Mouse (Mus musculus): ENCODE measurements around the gene Ccdc62. TPM values are rescaled to one million over a fixed set of nuclear protein-coding genes. Genes with fewer than 3 reads are reported as not detected.

Ccdc62 gene
- polyA plus RNA-seq, 1 experiment from 2014 or later = 5.0 TPM

DNA sequence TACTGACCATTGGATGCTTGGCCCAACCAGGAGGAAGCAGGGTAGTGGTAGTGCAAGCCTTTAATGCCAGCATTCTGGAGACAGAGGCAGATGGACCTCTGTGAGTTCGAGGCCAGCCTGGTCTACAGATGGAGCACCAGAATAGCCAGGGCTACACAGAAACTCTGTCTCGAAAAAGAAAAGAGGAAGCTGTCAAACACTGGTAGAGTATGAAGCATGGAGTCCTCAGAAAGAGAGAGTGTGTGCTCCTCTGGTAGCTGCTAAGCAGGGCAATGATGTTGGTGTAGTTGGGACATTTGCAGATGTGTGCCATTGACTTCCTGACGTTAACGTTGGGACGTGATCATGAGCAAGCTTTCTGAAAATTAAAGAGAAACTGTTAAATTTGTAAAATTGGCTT is 8.0 kb downstream of the Ccdc62 start:
- 89% methylated on average over 5 of the region's 5 CpGs for WGBS
- Histone ChIP-seq H3K4me1 (no peaks in the 10 kb centered on the region), H3K27me3 (replicated peaks) (no peaks in the 10 kb centered on the region)

DNA sequence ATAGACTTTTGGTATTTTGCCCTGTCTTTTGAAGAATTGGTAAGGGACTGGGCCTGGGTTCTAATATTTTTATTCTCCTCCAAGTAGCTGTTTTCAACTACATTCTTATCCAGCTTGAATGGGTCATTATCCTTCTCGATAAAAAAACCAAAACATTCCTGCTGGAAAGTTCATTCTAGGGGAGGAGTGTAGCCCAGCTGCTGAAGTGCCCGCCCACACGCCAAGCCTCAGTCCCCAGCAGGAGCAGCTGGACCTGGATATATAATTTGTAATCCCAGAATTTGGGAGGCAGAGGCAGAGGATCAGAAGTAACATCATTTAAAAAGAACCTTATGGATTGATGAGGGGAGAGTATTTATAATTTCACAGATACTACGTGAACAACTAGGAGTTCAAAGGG is 16.1 kb downstream of the Ccdc62 start:
- no peaks in the 10 kb centered on the region for H3K27me3 ChIP-seq (replicated peaks)
- H3K27ac ChIP-seq (replicated peaks) = no peak overlapping the region
- H3K4me3 ChIP-seq (replicated peaks) = no peak overlapping the region
- H3K9ac ChIP-seq (replicated peaks) = no peak overlapping the region
- WGBS = 75% methylated on average over 4 of the region's 4 CpGs
- no peaks in the 10 kb centered on the region for H3K36me3 ChIP-seq
- ATAC-seq (ENCODE audit: low FRiP score) = no peak
- H3K4me1 ChIP-seq = no peaks in the 10 kb centered on the region
- no peak overlapping the region for H3K4me2 ChIP-seq
- H3K9me3 ChIP-seq (replicated peaks) = no peaks in the 10 kb centered on the region

More for the DNA sequence above, 8.0 kb downstream of the Ccdc62 start:
- Histone ChIP-seq H3K27ac (replicated peaks) (no peak overlapping the region), H3K9me3 (replicated peaks) (no peaks in the 10 kb centered on the region), H3K36me3 (no peaks in the 10 kb centered on the region), H3K4me2 (no peak overlapping the region), H3K9ac (replicated peaks) (no peak overlapping the region), H3K4me3 (replicated peaks) (no peak overlapping the region)
- no peak for ATAC-seq (ENCODE audit: low FRiP score)

DNA sequence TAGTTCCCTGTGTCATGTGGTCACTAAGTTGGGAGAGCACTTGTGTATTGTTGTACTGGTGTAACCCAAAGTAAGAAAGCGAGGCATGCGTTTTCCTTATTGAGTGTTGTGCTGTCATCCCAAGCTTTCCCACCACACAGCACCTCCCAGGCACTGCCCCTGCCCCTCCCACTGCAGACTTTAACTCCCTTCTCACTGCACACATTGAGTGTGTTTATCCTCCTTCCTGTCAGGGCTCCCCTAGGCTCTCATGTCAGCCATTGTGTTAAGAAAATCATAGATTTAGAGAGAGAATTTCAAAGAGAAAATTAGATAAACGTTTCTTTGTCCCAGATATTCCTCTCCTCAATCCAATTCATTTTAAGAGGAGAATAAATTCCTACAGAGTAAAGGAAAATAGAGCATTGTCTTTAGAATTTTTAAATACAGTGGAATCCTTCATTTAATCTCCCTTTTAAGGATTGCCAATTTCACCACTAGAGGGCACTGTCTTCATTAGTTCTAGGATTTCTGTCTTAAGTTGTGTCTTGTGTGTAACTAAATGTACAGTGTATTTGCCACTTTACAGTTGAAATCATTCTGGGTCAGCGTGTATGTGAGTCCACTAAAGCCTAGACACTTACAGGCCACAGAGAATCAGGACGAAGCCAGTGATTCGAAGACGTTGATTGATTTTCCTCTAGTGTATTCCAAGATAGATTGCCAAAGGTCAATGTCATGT is 16.7 kb downstream of the Ccdc62 start:
- ATAC-seq (ENCODE audit: low FRiP score) = no peak
- Histone ChIP-seq H3K4me2 (no peak overlapping the region), H3K27ac (replicated peaks) (no peak overlapping the region), H3K9me3 (replicated peaks) (no peaks in the 10 kb centered on the region), H3K9ac (replicated peaks) (no peak overlapping the region), H3K4me3 (replicated peaks) (no peak overlapping the region), H3K27me3 (replicated peaks) (no peaks in the 10 kb centered on the region), H3K4me1 (no peaks in the 10 kb centered on the region), H3K36me3 (no peaks in the 10 kb centered on the region)
- WGBS = 51% methylated on average over 7 of the region's 7 CpGs

DNA sequence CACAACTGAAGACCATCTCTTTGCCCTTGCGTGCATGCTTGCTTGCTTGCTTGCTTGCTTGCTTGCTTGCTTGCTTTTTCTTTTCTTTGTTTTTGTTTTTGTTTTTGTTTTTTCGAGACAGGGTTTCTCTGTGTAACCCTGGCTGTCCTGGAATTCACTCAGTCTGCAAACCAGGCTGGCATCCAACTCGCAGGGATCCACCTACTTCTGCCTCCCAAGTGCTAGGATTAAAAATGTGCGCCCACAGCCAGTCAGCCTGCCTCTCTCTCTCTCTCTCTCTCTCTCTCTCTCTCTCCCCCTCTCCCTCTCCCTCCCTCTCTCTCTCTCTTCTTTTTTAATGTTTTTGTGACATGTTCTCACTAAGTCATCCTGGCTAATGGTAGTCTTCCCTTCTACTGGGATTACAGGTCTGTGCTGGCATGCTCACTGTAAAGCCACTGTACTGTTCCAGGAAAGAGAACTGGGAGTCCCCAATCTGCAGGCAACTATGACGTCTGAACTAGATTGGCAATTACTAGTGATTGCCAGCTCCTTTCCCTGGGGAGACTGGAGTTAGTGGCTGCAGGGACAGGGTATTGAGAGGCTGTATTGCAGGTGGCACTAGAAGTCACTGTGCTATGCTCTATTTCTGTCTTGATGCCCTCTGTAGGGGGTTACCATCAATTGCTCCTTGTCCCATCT is 22.0 kb downstream of the Ccdc62 start:
- H3K27ac ChIP-seq (replicated peaks) = no peak overlapping the region
- H3K4me2 ChIP-seq = no peak overlapping the region
- no peaks in the 10 kb centered on the region for H3K9me3 ChIP-seq (replicated peaks)
- no peaks in the 10 kb centered on the region for H3K4me1 ChIP-seq
- no peaks in the 10 kb centered on the region for H3K36me3 ChIP-seq
- WGBS = 47% methylated on average over 5 of the region's 5 CpGs
- no peak for ATAC-seq (ENCODE audit: low FRiP score)
- H3K9ac ChIP-seq (replicated peaks) = no peak overlapping the region
- H3K4me3 ChIP-seq (replicated peaks) = no peak overlapping the region
- no peaks in the 10 kb centered on the region for H3K27me3 ChIP-seq (replicated peaks)

DNA sequence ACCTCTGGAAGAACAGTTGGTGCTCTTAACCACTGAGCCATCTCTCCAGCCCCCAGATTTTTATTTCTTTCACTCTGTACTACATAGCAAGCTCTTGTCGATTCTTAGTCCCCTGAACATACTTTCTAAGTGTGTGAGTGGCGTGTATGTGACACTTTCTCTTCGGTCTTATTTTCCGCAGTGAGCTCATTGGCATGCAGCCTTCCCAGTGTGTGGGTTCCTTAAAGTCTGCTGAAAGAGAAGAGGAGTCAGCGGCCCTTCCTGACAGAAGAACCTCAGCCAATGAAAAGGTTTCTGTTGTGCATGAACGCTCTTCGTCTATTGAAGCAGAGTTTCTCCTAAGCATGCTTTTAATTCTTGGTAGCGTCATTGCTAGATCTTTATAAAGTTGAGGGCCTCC is 26.7 kb downstream of the Ccdc62 start:
- no peak overlapping the region for H3K27ac ChIP-seq (replicated peaks)
- H3K9ac ChIP-seq (replicated peaks) = no peak overlapping the region
- H3K4me2 ChIP-seq = no peak overlapping the region
- no peak overlapping the region for H3K4me3 ChIP-seq (replicated peaks)
- H3K9me3 ChIP-seq (replicated peaks) = no peaks in the 10 kb centered on the region
- H3K27me3 ChIP-seq (replicated peaks) = no peaks in the 10 kb centered on the region
- no peaks in the 10 kb centered on the region for H3K36me3 ChIP-seq
- no peaks in the 10 kb centered on the region for H3K4me1 ChIP-seq
- ATAC-seq (ENCODE audit: low FRiP score) = no peak
- WGBS = 92% methylated on average over 8 of the region's 8 CpGs

DNA sequence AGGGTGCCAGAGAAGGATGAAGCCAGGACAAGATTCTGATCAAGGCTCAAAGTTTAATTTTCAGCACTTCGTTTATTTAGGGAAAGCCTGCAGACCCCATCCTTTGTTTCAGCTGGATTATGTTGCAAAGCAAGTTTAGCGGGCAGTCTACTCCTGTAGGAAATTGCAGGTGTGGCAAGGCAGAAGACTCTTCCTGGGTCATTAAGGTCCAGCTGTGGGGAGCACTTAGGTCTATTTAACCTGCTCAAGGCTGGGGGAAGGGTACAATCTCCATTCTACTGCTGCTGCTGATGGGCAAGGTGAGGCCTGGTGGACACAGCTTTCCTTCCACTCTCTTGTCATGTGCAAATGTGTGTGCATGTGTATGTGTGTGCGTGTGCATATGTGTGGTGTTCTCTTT is 28.5 kb downstream of the Ccdc62 start:
- Histone ChIP-seq H3K4me3 (replicated peaks) (no peak overlapping the region), H3K4me1 (no peaks in the 10 kb centered on the region), H3K9me3 (replicated peaks) (no peaks in the 10 kb centered on the region), H3K27me3 (replicated peaks) (no peaks in the 10 kb centered on the region), H3K36me3 (no peaks in the 10 kb centered on the region), H3K4me2 (no peak overlapping the region), H3K9ac (replicated peaks) (no peak overlapping the region), H3K27ac (replicated peaks) (no peak overlapping the region)
- no peak for ATAC-seq (ENCODE audit: low FRiP score)
- 76% methylated on average over 3 of the region's 3 CpGs for WGBS

DNA sequence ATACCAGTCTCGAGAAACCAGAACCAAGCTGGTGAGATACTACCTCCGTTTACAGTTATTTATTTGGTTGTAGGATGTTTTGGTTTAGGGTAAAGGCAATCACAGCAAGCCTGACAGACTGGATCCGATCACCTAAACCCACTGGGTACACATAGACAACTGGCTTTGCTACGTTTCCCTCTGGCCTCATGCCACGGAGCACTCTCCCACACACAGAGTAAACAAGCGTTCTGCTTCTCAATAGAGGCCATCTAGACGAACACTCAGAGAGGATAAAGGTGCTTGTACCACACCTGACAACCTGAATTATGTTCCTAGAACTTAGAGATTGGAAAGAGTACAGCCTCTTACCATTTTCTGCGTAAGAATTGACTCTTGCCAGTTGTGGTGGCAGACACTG is 29.6 kb downstream of the Ccdc62 start:
- no peak for ATAC-seq (ENCODE audit: low FRiP score)

DNA sequence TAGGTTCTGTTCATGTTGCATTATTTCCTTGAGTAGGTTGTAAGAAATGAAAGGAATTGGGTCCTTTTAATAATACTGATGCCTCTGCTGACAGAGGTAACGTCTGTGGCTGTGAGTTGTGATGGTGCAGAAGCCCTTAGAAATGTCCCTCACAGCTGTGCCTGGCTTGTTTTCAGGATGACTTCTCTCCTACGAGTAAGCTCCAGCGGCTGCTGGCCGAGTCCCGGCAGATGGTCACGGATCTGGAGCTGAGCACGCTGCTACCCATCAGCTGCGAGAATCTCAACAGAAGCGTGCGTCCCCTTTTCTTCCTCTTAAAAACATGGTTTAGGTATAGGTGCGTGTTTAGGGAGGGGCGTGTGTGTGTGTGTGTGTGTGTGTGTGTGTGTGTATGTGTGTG is 30.6 kb downstream of the Ccdc62 start:
- no peaks in the 10 kb centered on the region for H3K36me3 ChIP-seq
- H3K27ac ChIP-seq (replicated peaks) = no peak overlapping the region
- no peaks in the 10 kb centered on the region for H3K27me3 ChIP-seq (replicated peaks)
- no peak overlapping the region for H3K9ac ChIP-seq (replicated peaks)
- H3K9me3 ChIP-seq (replicated peaks) = no peaks in the 10 kb centered on the region
- H3K4me2 ChIP-seq = no peak overlapping the region
- H3K4me3 ChIP-seq (replicated peaks) = no peak overlapping the region
- H3K4me1 ChIP-seq = no peaks in the 10 kb centered on the region
- no peak for ATAC-seq (ENCODE audit: low FRiP score)
- WGBS = 81% methylated on average over 11 of the region's 12 CpGs

More for the DNA sequence above, 29.6 kb downstream of the Ccdc62 start:
- Histone ChIP-seq H3K36me3 (no peaks in the 10 kb centered on the region), H3K4me1 (no peaks in the 10 kb centered on the region), H3K4me2 (no peak overlapping the region), H3K9me3 (replicated peaks) (no peaks in the 10 kb centered on the region), H3K27ac (replicated peaks) (no peak overlapping the region), H3K9ac (replicated peaks) (no peak overlapping the region), H3K27me3 (replicated peaks) (no peaks in the 10 kb centered on the region), H3K4me3 (replicated peaks) (no peak overlapping the region)
- WGBS = 75% methylated on average over 8 of the region's 8 CpGs

DNA sequence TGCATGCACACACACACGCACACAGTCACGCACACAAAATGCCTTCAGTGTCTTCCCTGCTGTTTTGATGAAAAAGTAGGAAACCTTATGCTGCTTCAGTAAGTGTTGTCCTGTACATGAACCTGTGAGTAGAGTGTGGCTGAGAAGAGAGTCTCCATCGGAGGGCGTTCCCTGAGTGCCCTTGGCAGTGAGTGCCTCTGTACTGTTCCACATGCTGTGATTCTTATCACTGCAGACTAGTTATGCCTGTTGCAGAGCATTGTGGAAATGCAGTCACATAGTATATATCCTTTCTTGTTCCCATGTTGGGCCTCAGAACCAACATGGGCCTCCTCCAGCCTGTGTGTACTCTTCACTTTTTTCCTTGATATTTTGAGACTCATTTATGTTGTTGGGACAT is 33.7 kb downstream of the Ccdc62 start:
- Histone ChIP-seq H3K27ac (replicated peaks) (no peak overlapping the region), H3K9ac (replicated peaks) (no peak overlapping the region), H3K4me3 (replicated peaks) (no peak overlapping the region), H3K9me3 (replicated peaks) (no peaks in the 10 kb centered on the region), H3K36me3 (no peaks in the 10 kb centered on the region), H3K4me1 (no peaks in the 10 kb centered on the region), H3K27me3 (replicated peaks) (no peaks in the 10 kb centered on the region), H3K4me2 (no peak overlapping the region)
- WGBS = 90% methylated on average over 4 of the region's 4 CpGs
- no peak for ATAC-seq (ENCODE audit: low FRiP score)

DNA sequence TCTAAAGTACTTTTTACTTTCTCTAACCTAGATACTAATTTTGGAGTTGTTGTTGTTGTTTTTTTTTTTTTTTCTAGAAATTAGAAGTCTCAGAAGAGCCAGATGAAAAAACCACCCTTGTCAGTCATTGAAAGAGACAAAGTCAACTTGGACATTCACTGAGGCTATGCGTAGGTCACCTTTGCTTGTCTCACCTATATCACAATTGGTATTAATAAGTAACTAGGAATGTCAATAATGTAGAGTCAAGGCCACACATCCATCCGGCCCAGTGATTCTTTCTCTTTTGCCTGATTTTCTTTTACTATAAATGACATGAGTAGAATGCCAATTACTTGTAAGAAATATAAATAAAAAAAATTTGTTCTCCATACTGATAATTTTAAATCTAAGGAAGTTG is 36.3 kb downstream of the Ccdc62 start:
- Histone ChIP-seq H3K36me3 (no peaks in the 10 kb centered on the region), H3K4me1 (no peaks in the 10 kb centered on the region), H3K9me3 (replicated peaks) (no peaks in the 10 kb centered on the region), H3K27me3 (replicated peaks) (0 out of 2 replicates have a peak, but pooled peaks cover 3% of the 10 kb centered on the region), H3K27ac (replicated peaks) (no peak overlapping the region), H3K4me3 (replicated peaks) (no peak overlapping the region), H3K4me2 (no peak overlapping the region), H3K9ac (replicated peaks) (no peak overlapping the region)
- WGBS = 95% methylated on average over 2 of the region's 2 CpGs
- no peak for ATAC-seq (ENCODE audit: low FRiP score)

DNA sequence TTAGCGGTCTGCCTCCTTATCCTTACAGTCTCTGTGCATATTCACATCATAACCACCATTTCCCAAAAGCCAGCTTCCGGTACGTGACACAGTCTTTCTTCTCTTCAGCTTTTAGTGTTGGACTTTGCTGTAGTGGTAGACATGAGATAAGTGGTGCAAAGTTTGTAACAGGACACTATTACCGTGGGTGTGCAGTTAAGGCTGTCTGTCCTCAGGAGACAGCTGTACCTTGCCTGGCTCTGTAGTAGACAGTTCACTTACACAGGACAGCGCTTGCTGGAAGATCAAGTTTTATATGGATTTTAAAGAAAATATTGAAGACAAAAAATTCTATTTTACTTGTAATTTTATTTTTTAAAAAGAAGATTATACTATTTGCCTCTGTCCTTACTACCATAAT is 38.0 kb downstream of the Ccdc62 start:
- Histone ChIP-seq H3K4me3 (replicated peaks) (no peak overlapping the region), H3K36me3 (no peaks in the 10 kb centered on the region), H3K27me3 (replicated peaks) (0 out of 2 replicates have a peak, but pooled peaks cover 6% of the 10 kb centered on the region), H3K27ac (replicated peaks) (no peak overlapping the region), H3K9me3 (replicated peaks) (no peaks in the 10 kb centered on the region), H3K4me2 (no peak overlapping the region), H3K4me1 (peaks cover 4% of the 10 kb centered on the region), H3K9ac (replicated peaks) (no peak overlapping the region)
- no peak for ATAC-seq (ENCODE audit: low FRiP score)
- WGBS = 84% methylated on average over 5 of the region's 5 CpGs

DNA sequence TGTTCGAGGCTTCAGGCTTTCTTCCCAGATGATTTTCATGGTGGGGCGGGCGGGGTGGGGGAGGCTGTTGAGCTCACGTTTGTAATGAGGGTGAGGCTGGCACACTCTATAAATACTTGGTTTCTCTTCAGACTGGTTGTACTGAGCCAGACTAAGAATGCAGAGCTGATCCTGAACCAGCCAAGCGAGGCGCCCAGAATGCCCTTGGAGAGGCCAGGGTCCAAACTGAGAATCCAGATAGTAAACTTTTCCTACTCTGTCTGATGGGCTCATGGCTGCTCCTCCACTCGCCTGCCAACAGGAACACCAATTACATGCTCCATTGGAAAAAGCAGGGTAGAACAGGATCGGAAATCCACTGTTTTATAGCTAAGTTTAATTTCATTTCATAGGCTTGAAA is 38.7 kb downstream of the Ccdc62 start:
- ATAC-seq (ENCODE audit: low FRiP score) = no peak

More for the DNA sequence above, 38.7 kb downstream of the Ccdc62 start:
- Histone ChIP-seq H3K36me3 (no peaks in the 10 kb centered on the region), H3K4me1 (peaks cover 4% of the 10 kb centered on the region), H3K27me3 (replicated peaks) (0 out of 2 replicates have a peak, but pooled peaks cover 6% of the 10 kb centered on the region), H3K4me2 (no peak overlapping the region), H3K27ac (replicated peaks) (no peak overlapping the region), H3K4me3 (replicated peaks) (no peak overlapping the region), H3K9ac (replicated peaks) (no peak overlapping the region), H3K9me3 (replicated peaks) (no peaks in the 10 kb centered on the region)
- WGBS = 73% methylated on average over 8 of the region's 8 CpGs
